Mouse (Mus musculus) midbrain, embryonic 14.5 days (tissue): ENCODE results near the gene Gm20481. TPM values are rescaled to one million over a fixed set of nuclear protein-coding genes. Genes with fewer than 3 reads are reported as not detected.

Source experiments
- ATAC-seq: fragments of 200-750 bp; cut with Nextera tagmentation; 2 replicates; pipeline ENCODE4 v1.8.0; 2017; ENCODE audit warnings: moderate number of reproducible peaks, moderate library complexity; ENCODE audit not compliant: low FRiP score, low TSS enrichment
- DNase-seq: peaks from one replicate; pipeline ENCODE4 v3.0.0-alpha.2; 2015
- H3K27ac ChIP-seq: fragments of 300-500 bp; sonication (generic); replicated peaks from 2 replicates; pipeline ENCODE4 v1.5.1; 2014; ENCODE audit warnings: mild to moderate bottlenecking, low read depth, low read length, moderate library complexity
- H3K27me3 ChIP-seq: fragments of 300-500 bp; sonication (generic); 2 replicates; pipeline ENCODE4 v1.6.1; 2014; ENCODE audit warnings: low read length, control low read depth, mixed read lengths; ENCODE audit not compliant: control insufficient read depth, insufficient read depth
- H3K36me3 ChIP-seq: fragments of 300-500 bp; sonication (generic); 2 replicates; pipeline ENCODE4 v1.6.1; 2014; ENCODE audit warnings: low read length, control low read depth; ENCODE audit not compliant: control insufficient read depth, insufficient read depth
- H3K4me1 ChIP-seq: fragments of 300-500 bp; sonication (generic); 2 replicates; pipeline ENCODE4 v1.6.1; 2014; ENCODE audit warnings: mild to moderate bottlenecking, antibody characterized with exemption, low read length, control low read depth; ENCODE audit not compliant: control insufficient read depth, insufficient read depth
- H3K4me2 ChIP-seq: fragments of 300-500 bp; sonication (generic); 2 replicates; pipeline ENCODE4 v1.6.1; 2014; ENCODE audit warnings: mild to moderate bottlenecking, low read length, moderate library complexity
- H3K4me3 ChIP-seq: fragments of 300-500 bp; sonication (generic); replicated peaks from 2 replicates; pipeline ENCODE4 v1.5.1; 2014; ENCODE audit warnings: low read depth, low read length
- H3K9ac ChIP-seq: fragments of 300-500 bp; sonication (generic); replicated peaks from 2 replicates; pipeline ENCODE4 v1.6.1; 2014; ENCODE audit warnings: mild to moderate bottlenecking, low read length, moderate library complexity
- H3K9me3 ChIP-seq: fragments of 300-500 bp; sonication (generic); 2 replicates; pipeline ENCODE4 v1.6.1; 2016; ENCODE audit warnings: low read length, control low read depth, mixed read lengths; ENCODE audit not compliant: control insufficient read depth
- WGBS: fragments of 180-500 bp; shearing (Covaris S2); extraction: QIAGEN DNeasy Blood & Tissue Kit; methylation state at CpG from one replicate; pipeline ENCODE4 v1.1.7; 2014; 5-methylcytosine and 5-hydroxymethylcytosine counted together
- polyA plus RNA-seq: library from polyadenylated mRNA; unstranded; fragments of >200 nt; fragmentation: Nextera tagmentation; extraction: Ambion mirVana; gene quantifications from 2 replicates; pipeline ENCODE4 v1.2.1, GENCODE M21; 2014

The Gm20481 gene
- polyA plus RNA-seq, 1 experiment from 2014 or later: 2.3 TPM

DNA sequence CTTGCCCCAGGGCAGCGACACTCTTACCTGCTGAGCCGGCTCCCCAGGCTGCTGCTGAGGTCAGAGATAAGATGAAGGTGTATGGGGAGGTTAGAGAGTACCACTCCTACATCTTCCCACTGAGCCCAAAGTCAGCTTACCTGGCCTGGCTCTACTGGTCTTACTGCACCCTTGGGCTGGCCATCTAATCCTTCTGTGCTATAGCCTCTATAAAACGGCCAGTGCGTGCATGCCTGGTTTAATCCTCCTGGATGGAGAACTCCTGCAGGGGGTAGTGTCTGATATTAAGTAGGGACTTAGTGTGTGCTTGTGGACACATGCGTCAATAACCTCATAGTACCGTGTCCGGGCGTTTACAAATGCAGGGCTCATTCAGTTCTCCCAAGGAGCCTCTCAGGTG, 50.8 kb downstream of the Gm20481 start:
- Histone ChIP-seq H3K27ac (no peak overlapping the region), H3K4me2 (no peak overlapping the region), H3K36me3 (peaks cover 14% of the 10 kb centered on the region), H3K9ac (no peak overlapping the region), H3K4me1 (peaks cover 3% of the 10 kb centered on the region; the same call in 1 of the 2 replicates), H3K27me3 (no peaks in the 10 kb centered on the region), H3K9me3 (no peaks in the 10 kb centered on the region), H3K4me3 (no peak overlapping the region)
- WGBS: 80% methylated on average over 8 of the region's 8 CpGs
- DNase-seq (no peak), ATAC-seq (no peak)

DNA sequence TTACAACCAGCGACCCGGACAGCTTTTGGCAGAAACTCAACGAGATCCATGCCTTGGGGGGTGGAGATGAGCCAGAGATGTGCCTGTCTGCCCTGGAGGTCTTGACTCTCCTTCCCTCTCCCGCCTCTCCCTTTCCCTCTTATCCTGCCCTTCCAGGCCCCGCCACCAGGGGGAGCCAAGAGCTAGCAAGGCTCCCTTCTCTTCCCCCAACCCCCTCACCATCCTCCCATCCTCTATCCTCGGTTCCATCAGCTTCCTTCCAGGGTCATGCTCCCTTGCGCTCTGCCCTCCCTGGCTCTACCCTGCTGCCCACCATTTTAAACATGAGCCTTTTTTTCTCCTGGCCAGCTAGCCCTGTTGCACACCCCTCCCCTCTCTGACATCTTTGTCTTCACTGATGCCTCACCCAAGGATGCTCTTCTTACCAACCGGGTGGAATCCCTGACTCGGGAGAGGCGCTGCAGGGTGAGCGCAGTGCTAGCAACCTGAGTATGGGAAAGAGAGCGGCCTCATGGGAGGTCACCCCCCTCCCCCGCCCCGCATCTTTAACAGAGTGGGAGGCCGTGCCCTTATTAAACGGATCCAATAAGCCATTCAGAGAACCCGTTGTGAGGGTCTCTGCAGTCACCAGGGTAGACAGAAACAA, 51.6 kb downstream of the Gm20481 start:
- WGBS: 3% methylated on average over 17 of the region's 17 CpGs
- Histone ChIP-seq H3K27ac (0 out of 2 replicates have a peak overlapping the region, but pooled peaks have one; percentile 1), H3K4me1 (peaks cover 3% of the 10 kb centered on the region; the same call in 1 of the 2 replicates), H3K36me3 (peaks cover 7% of the 10 kb centered on the region; the same call in 1 of the 2 replicates), H3K9me3 (no peaks in the 10 kb centered on the region), H3K4me2 (peak overlapping the region; percentile 13), H3K9ac (no peak overlapping the region), H3K4me3 (no peak overlapping the region), H3K27me3 (no peaks in the 10 kb centered on the region)
- ATAC-seq: peak; percentile 44; the same call in 1 of the 2 replicates
- peak; percentile 85 for DNase-seq

Other genes starting within 250 kb of the Gm20481 start
- 0.09 TPM in 1 of 2 replicates, not detected in the other for gene C4b, start 226.0 kb upstream of the Gm20481 start, polyA plus RNA-seq
- not detected in 2 replicates for gene Cyp21a1, start 165.4 kb upstream of the Gm20481 start, polyA plus RNA-seq
- 32.1 and 39.3 TPM in 2 replicates for gene Stk19, start 133.0 kb upstream of the Gm20481 start, polyA plus RNA-seq
- gene Dxo, start 132.9 kb upstream of the Gm20481 start, polyA plus RNA-seq: 66.6 and 68.6 TPM in 2 replicates
- 47.7 and 55.5 TPM in 2 replicates for gene Skiv2l, start 119.7 kb upstream of the Gm20481 start, polyA plus RNA-seq
- 75.5 and 85.3 TPM in 2 replicates for gene Nelfe, start 119.5 kb upstream of the Gm20481 start, polyA plus RNA-seq
- 1.8 and 3.0 TPM in 2 replicates for gene Cfb, start 107.4 kb upstream of the Gm20481 start, polyA plus RNA-seq
- 3.0 and 6.8 TPM in 2 replicates for gene Zbtb12, start 90.4 kb upstream of the Gm20481 start, polyA plus RNA-seq
- gene Gm20547, start 87.9 kb upstream of the Gm20481 start, polyA plus RNA-seq: not detected in 2 replicates
- 2.1 and 3.6 TPM in 2 replicates for gene C2, start 71.6 kb upstream of the Gm20481 start, polyA plus RNA-seq
- gene Ehmt2, start 71.4 kb upstream of the Gm20481 start, polyA plus RNA-seq: 91.6 and 97.0 TPM in 2 replicates
- gene Slc44a4, start 55.4 kb upstream of the Gm20481 start, polyA plus RNA-seq: not detected in 2 replicates
- gene Neu1, start 38.7 kb upstream of the Gm20481 start, polyA plus RNA-seq: 25.1 and 28.2 TPM in 2 replicates
- 0.17 and 0.53 TPM in 2 replicates for gene Hspa1b, start 10.7 kb upstream of the Gm20481 start, polyA plus RNA-seq
- gene Hspa1a, start 2.2 kb downstream of the Gm20481 start, polyA plus RNA-seq: 5.6 and 8.1 TPM in 2 replicates
- gene Hspa1l, start 2.8 kb downstream of the Gm20481 start, polyA plus RNA-seq: 1.6 and 2.3 TPM in 2 replicates
- gene Lsm2, start 11.9 kb downstream of the Gm20481 start, polyA plus RNA-seq: 103 and 110 TPM in 2 replicates
- gene Vars, start 31.1 kb downstream of the Gm20481 start, polyA plus RNA-seq: 43.4 and 51.1 TPM in 2 replicates
- 0.12 and 0.16 TPM in 2 replicates for gene Vwa7, start 46.7 kb downstream of the Gm20481 start, polyA plus RNA-seq
- gene Sapcd1, start 58.1 kb downstream of the Gm20481 start, polyA plus RNA-seq: 2.0 and 2.2 TPM in 2 replicates
- gene Msh5, start 76.8 kb downstream of the Gm20481 start, polyA plus RNA-seq: 2.1 and 2.8 TPM in 2 replicates
- 17.7 and 22.8 TPM in 2 replicates for gene Clic1, start 80.1 kb downstream of the Gm20481 start, polyA plus RNA-seq
- gene Ddah2, start 89.1 kb downstream of the Gm20481 start, polyA plus RNA-seq: 375 and 392 TPM in 2 replicates
- gene Ly6g6c, start 95.5 kb downstream of the Gm20481 start, polyA plus RNA-seq: not detected in 2 replicates
- 0.11 and 0.21 TPM in 2 replicates for gene Mpig6b, start 96.3 kb downstream of the Gm20481 start, polyA plus RNA-seq
- gene Ly6g6e, start 107.0 kb downstream of the Gm20481 start, polyA plus RNA-seq: 0.62 TPM in 1 of 2 replicates, not detected in the other
- 0.78 and 1.5 TPM in 2 replicates for gene Ly6g6d, start 108.2 kb downstream of the Gm20481 start, polyA plus RNA-seq
- not detected in 2 replicates for gene Ly6g6f, start 115.7 kb downstream of the Gm20481 start, polyA plus RNA-seq
- 79.4 and 86.0 TPM in 2 replicates for gene Abhd16a, start 119.4 kb downstream of the Gm20481 start, polyA plus RNA-seq
- not detected in 2 replicates for gene Ly6g5c, start 138.4 kb downstream of the Gm20481 start, polyA plus RNA-seq
- gene Ly6g5b, start 145.5 kb downstream of the Gm20481 start, polyA plus RNA-seq: 1.3 TPM in 2 replicates
- gene Gpank1, start 151.5 kb downstream of the Gm20481 start, polyA plus RNA-seq: 24.2 and 25.4 TPM in 2 replicates
- gene Csnk2b, start 152.1 kb downstream of the Gm20481 start, polyA plus RNA-seq: 328 and 334 TPM in 2 replicates
- 6.0 and 6.8 TPM in 2 replicates for gene D17H6S53E, start 156.5 kb downstream of the Gm20481 start, polyA plus RNA-seq
- 0.57 TPM in 1 of 2 replicates, not detected in the other for gene Apom, start 162.1 kb downstream of the Gm20481 start, polyA plus RNA-seq
- 122 and 136 TPM in 2 replicates for gene Bag6, start 165.3 kb downstream of the Gm20481 start, polyA plus RNA-seq
- gene Prrc2a, start 195.0 kb downstream of the Gm20481 start, polyA plus RNA-seq: 191 and 194 TPM in 2 replicates
- 3.3 and 8.8 TPM in 2 replicates for gene Aif1, start 206.2 kb downstream of the Gm20481 start, polyA plus RNA-seq
- 3.8 and 9.0 TPM in 2 replicates for gene Lst1, start 218.5 kb downstream of the Gm20481 start, polyA plus RNA-seq
- gene Ltb, start 224.5 kb downstream of the Gm20481 start, polyA plus RNA-seq: 0.74 and 0.84 TPM in 2 replicates
- not detected in 2 replicates for gene Tnf, start 232.1 kb downstream of the Gm20481 start, polyA plus RNA-seq
- 0.20 and 0.73 TPM in 2 replicates for gene Lta, start 235.4 kb downstream of the Gm20481 start, polyA plus RNA-seq